Mouse (Mus musculus): ENCODE results near the gene Eif4a2. TPM values are rescaled to one million over a fixed set of nuclear protein-coding genes. Genes with fewer than 3 reads are reported as not detected.

Eif4a2 gene
- total RNA-seq, 2 experiments from 2014 or later, result 884 to 895 TPM

GRCm38 (mm10) chr16:23102340-23103037 lies 4.8 kb upstream of the Eif4a2 start:
- no peak for DNase-seq (ENCODE audit: low spot score in 2 of 2)
- intact Hi-C loops (cut with DNase I), result no loop called here

GRCm38 (mm10) chr16:23103038-23103745 lies 4.1 kb upstream of the Eif4a2 start:
- intact Hi-C loops (cut with DNase I), result no loop called here
- no peak for DNase-seq (ENCODE audit: low spot score in 2 of 2)

GRCm38 (mm10) chr16:23103841-23104240 lies 3.4 kb upstream of the Eif4a2 start:
- intact Hi-C loops (cut with DNase I), result no loop called here
- DNase-seq (ENCODE audit: low spot score in 2 of 2), result no peak

- no peak for DNase-seq (ENCODE audit: low spot score in 2 of 2)
- intact Hi-C loops (cut with DNase I), result loop anchor here (5.0 kb wide), 1 partner anchor 249 kb away; the partner anchor contains the start of genes Dnajb11 and Tbccd1
These were observed 1.1 kb upstream of the Eif4a2 start for GRCm38 (mm10) chr16:23106121-23106520.

GRCm38 (mm10) chr16:23107946-23108759 lies 909 bp downstream of the Eif4a2 start:
- intact Hi-C loops (cut with DNase I), result loop anchor here (1.0 to 5.0 kb wide), 2 partner anchors 19 to 251 kb away; partner anchors contain the start of genes Dnajb11, Rfc4 and Tbccd1

GRCm38 (mm10) chr16:23108943-23109342 lies 1.7 kb downstream of the Eif4a2 start:
- intact Hi-C loops (cut with DNase I), result loop anchor here (5.0 kb wide), 1 partner anchor 252 kb away; the partner anchor contains the start of genes Dnajb11 and Tbccd1
- DNase-seq (ENCODE audit: low spot score in 2 of 2), result no peak

More at GRCm38 (mm10) chr16:23107946-23108759, 909 bp downstream of the Eif4a2 start:
- DNase-seq (ENCODE audit: low spot score in 2 of 2), result peak; percentile 82

GRCm38 (mm10) chr16:23109350-23110280 lies 2.4 kb downstream of the Eif4a2 start:
- DNase-seq (ENCODE audit: low spot score in 2 of 2), result no peak
- intact Hi-C loops (cut with DNase I), result loop anchor here (5.0 kb wide), 2 partner anchors 242 to 252 kb away; partner anchors contain the start of genes Dnajb11 and Tbccd1

- intact Hi-C loops (cut with DNase I), result loop anchor here (5.0 kb wide), 1 partner anchor 245 kb away; no protein-coding TSS in a partner anchor
- DNase-seq (ENCODE audit: low spot score in 2 of 2), result no peak
These were observed 5.1 kb downstream of the Eif4a2 start for GRCm38 (mm10) chr16:23112348-23112747.

- no peak for DNase-seq (ENCODE audit: low spot score in 2 of 2)
- intact Hi-C loops (cut with DNase I), result loop anchor here (5.0 kb wide), 1 partner anchor 246 kb away; no protein-coding TSS in a partner anchor
These were observed 5.7 kb downstream of the Eif4a2 start for GRCm38 (mm10) chr16:23112861-23113435.

- intact Hi-C loops (cut with DNase I), result loop anchor here (5.0 kb wide), 1 partner anchor 247 kb away; no protein-coding TSS in a partner anchor
- no peak for DNase-seq (ENCODE audit: low spot score in 2 of 2)
These were observed 6.7 kb downstream of the Eif4a2 start for GRCm38 (mm10) chr16:23113903-23114302.

- intact Hi-C loops (cut with DNase I), result loop anchor here (5.0 kb wide), 1 partner anchor 247 kb away; no protein-coding TSS in a partner anchor
- no peak for DNase-seq (ENCODE audit: low spot score in 2 of 2)
These were observed 7.3 kb downstream of the Eif4a2 start for GRCm38 (mm10) chr16:23114339-23115171.

GRCm38 (mm10) chr16:23115486-23115885 lies 8.2 kb downstream of the Eif4a2 start:
- DNase-seq (ENCODE audit: low spot score in 2 of 2), result no peak
- intact Hi-C loops (cut with DNase I), result no loop called here

GRCm38 (mm10) chr16:23117173-23117572 lies 9.9 kb downstream of the Eif4a2 start:
- no peak for DNase-seq (ENCODE audit: low spot score in 2 of 2)
- intact Hi-C loops (cut with DNase I), result no loop called here

- DNase-seq (ENCODE audit: low spot score in 2 of 2), result no peak
- intact Hi-C loops (cut with DNase I), result no loop called here
These were observed 15.2 kb downstream of the Eif4a2 start for GRCm38 (mm10) chr16:23122446-23122845.

- DNase-seq (ENCODE audit: low spot score in 2 of 2), result no peak
- intact Hi-C loops (cut with DNase I), result no loop called here
These were observed 15.9 kb downstream of the Eif4a2 start for GRCm38 (mm10) chr16:23123104-23123503.

GRCm38 (mm10) chr16:23124398-23124797 lies 17.2 kb downstream of the Eif4a2 start:
- intact Hi-C loops (cut with DNase I), result no loop called here
- DNase-seq (ENCODE audit: low spot score in 2 of 2), result no peak

- intact Hi-C loops (cut with DNase I), result loop anchor here (1.0 kb wide), 1 partner anchor 20 kb away; the partner anchor contains the start of gene Eif4a2
These were observed 20.0 kb downstream of the Eif4a2 start for GRCm38 (mm10) chr16:23127311-23127672.

More at GRCm38 (mm10) chr16:23127311-23127672, 20.0 kb downstream of the Eif4a2 start:
- no peak for DNase-seq (ENCODE audit: low spot score in 2 of 2)

All from left cerebral cortex, postnatal 25 days (tissue).